Mouse (Mus musculus): ENCODE results near the gene Gmeb1. TPM values are rescaled to one million over a fixed set of nuclear protein-coding genes. Genes with fewer than 3 reads are reported as not detected.
"Not testable (repeated sequence)": the region's sequence is repeated elsewhere in the genome, so short reads cannot be mapped to it uniquely, and the experiment has no call there.

Gene Gmeb1
- total RNA-seq, 1 experiment from 2014 or later, result 16.2 TPM

- not testable (repeated sequence) for DNase-seq
These were observed 39.4 kb downstream of the Gmeb1 start for GRCm38 (mm10) chr4:132222001-132222400.

DNA sequence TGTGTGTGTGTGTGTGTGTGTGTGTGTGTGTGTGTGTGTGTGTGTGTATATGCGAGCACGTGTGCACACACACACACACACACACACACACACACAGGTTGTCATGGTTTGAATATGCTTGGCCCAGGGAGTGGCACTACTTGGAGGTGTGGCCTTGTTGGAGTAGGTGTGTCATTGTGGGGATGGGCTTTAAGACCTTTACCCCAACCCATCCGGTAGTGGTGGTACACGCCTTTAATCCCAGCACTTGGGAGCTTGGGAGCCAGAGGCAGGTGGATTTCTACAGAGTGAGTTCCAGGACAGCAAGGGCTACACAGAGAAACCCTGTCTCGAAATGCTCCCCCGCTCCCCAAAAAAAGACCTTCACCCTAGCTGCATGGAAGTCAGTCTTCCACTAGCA lies 43.0 kb downstream of the Gmeb1 start:
- DNase-seq, result not testable (repeated sequence)

- no peak for DNase-seq
These were observed 43.6 kb downstream of the Gmeb1 start for GRCm38 (mm10) chr4:132217781-132218180.

DNA sequence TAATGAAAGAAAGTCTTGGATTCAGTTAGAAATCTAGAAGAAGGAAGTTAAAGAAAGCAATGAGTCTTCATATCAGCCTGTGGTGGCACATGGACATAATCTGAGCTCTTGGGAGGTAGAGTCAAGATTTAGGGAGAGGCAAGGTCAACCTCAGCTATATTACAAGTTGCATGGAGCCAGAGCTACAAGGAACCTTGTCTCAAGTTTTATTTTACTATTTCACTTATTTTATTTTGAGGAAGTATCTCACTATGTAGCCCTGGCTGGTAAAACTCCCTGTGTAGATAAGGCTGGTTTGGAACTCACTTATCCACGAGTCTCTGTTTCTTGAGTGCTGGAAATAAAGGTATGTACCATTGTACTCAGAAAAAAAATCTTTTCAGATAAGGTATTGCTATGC lies 44.8 kb downstream of the Gmeb1 start:
- no peak for DNase-seq

DNA sequence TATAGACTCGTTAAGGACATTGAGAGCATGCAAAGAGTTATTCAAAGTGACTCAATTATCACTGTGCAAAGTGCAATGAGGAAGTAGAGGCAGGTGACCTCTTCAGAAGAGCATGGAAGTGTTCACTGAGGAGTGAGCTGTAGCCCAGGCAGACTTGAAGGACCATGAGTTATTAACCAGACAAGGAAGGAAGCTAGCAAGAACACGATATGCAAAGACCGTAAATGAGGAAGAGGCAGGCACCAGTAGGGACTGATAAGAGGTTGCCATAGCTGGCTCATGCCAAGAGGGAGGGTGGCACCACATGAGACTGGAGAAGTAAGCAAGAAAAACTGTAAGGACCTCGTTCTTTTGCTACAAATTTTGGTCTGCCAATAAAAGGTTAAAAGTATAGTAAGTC lies 46.6 kb downstream of the Gmeb1 start:
- no peak for DNase-seq

- peak; percentile 99 for DNase-seq
These were observed 49.3 kb downstream of the Gmeb1 start, which contains the start of gene Ythdf2 for GRCm38 (mm10) chr4:132211953-132212734. Gene Ythdf2, minus strand, starts transcription at chr4:132212303.

GRCm38 (mm10) chr4:132211091-132211942 lies 50.1 kb downstream of the Gmeb1 start:
- DNase-seq, result peak; percentile 60

DNA sequence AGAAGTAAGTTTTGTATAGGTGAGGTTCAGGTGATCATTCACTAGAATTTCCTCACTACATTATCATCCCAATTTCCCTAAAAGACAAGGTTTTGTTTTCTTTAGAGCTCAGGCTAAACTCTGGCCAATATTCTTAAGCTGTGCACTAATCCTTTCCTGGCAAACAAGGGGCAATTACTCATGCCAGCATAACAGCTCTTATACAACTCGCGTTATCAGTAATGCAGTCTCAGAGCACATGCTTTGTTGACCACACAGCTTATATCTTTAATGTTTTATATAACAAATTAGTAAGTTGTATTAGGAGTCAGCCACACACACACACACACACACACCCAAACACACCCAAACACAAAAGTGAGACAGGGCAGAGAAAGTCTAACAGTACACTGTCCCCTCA lies 51.1 kb downstream of the Gmeb1 start:
- DNase-seq, result no peak

DNA sequence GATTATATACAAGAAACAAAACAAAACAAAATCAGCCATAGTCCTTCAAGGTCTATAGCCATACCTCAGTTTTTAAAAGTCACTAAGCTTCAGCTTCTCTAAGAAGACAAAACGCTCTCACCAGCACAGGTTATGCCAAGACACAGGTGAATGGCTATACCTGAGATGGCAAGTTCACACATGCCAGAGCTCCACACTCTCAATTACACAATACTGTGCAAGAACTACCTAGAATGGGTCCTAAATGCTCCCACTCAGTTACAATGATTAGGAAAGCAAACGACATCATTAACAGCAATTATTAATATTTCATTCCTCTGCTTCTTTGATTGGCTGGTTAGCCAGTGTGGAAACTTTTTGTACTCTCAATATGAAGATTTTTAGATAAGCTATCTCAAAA lies 52.1 kb downstream of the Gmeb1 start:
- DNase-seq, result no peak

DNA sequence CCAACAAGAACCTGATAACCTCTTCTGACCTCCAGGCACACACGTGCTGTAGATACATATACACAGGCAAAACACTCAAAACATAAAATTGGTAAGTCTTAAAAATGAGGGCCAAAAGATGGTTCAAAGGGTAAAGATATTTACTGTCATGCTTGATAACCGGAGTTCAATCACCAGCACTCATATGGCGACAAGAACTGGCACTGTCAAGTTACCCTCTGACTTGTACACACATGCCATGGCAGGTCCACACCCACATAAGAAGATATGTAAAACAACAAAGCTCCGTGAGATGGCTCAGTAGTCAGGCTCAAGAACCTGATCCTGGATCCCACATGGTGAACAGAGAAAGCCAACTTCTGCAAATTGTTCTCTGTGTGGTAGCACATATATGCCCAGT lies 54.1 kb downstream of the Gmeb1 start:
- DNase-seq, result no peak

- DNase-seq, result no peak
These were observed 62.6 kb downstream of the Gmeb1 start for GRCm38 (mm10) chr4:132198771-132199170.

GRCm38 (mm10) chr4:132198285-132198712 lies 63.1 kb downstream of the Gmeb1 start:
- peak; percentile 50 for DNase-seq

- no peak for DNase-seq
These were observed 66.4 kb downstream of the Gmeb1 start for GRCm38 (mm10) chr4:132194975-132195374.

DNA sequence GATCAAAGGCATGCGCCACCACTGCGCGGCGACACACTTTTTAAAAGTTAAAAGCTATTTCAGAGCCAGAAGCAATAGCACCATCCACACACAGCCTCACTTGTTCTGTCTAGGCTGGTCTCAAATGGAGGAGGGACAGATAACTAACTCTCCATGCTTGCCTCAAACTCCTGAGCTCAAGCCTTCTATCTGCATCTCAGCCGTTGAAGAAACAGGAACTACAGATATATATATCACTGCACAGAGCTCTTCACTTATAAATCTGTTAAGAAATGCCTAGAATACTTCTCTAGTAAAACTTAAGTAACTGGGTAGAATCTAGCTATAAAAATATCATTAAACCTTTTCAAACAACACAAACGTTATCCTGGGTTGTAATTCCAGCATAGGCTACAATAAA lies 67.0 kb downstream of the Gmeb1 start:
- DNase-seq, result no peak

GRCm38 (mm10) chr4:132187826-132188401 lies 73.5 kb downstream of the Gmeb1 start:
- no peak for DNase-seq

DNA sequence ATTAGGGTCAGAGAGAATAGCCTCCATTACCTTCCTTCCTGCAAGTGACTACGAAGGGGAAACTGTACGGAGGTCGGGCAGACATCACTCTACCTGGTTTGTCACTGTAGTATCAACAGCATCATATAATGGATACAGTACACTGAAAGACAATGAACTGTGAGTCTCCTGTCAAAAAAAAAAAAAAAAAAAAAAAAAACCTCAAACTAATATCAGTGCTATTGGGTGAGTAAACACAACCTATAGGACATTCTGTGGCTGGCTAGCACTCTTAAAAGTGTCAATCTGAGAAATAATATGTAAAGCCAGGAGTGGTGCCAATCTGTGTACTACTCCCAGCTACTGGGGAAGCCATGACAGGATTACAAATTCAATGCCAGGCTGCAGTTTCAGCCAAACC lies 78.2 kb downstream of the Gmeb1 start:
- DNase-seq, result no peak

- no peak for DNase-seq
These were observed 79.4 kb downstream of the Gmeb1 start for GRCm38 (mm10) chr4:132181721-132182658.

DNA sequence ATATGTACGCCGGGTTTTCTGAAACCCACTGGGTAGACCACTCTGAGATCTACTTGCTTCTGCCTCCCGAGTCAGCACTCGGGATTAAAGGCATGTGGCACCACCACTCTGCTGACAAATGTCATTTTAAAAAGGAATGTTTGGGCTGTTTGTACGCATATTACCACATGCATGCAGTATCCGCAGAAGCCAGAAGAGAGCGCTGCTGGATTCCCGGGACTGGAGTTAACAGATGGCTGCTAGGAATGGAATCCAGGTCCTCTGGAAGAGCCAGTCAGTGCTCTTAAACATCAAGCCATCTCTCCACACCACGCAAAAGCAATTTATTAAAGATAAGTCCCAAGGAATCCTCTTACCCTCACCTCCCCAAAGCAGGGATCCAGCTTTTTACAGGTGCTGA lies 80.7 kb downstream of the Gmeb1 start:
- peak; percentile 65 for DNase-seq

DNA sequence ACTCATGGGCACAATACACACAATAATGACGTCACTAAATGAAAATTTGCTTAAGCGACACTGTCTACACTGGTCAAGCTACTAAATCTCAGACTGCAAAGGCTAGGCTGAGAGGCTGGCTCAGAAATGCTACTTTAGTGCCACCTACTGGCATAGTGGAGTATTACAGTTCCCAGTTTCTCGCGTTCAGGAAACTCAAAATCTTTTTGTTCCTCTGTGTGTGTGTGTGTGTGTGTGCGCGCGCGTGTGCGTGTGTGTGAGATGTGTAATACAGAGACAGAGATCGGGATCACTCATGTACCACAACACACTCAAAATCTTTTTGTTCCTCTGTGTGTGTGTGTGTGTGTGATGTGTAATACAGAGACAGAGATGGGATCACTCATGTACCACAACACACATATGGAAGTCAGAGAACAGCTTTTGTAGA lies 82.8 kb downstream of the Gmeb1 start:
- peak; percentile 65 for DNase-seq

DNA sequence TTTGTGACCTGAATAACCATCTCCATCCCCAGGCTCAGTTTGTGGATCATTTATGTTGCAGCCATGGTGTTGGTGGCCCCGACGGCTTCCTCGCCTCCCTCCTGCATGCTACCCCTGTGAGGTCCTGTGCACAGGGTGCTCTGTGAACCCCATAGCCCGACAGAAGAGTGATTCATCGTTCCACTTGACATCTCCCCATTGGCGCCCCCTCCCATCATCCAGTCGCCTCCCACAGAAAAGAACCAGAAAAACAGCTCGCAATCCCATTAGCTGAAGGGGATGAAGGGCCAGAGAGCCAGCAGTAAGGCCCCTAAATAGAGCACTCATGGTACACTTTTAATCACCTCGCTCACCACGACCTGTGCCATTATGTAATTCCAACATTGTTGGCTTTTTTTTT lies 84.9 kb downstream of the Gmeb1 start:
- DNase-seq, result no peak

Measured in adrenal gland, postnatal 14 days (tissue).